ENCODE assay signal across 11 mouse cellular contexts in genomic region chr11:23047252-23047651, GRCm38 (mm10).
"Had no signal": no experiment of that assay in that cellular context is flagged by ENCODE, and none has a peak within 500 bp of the region (broad histone marks: within the 10 kb centered on the region; RNA-seq: fewer than 3 reads in every experiment).

No protein-coding gene starts in this region.

- H3K9ac ChIP-seq: liver, embryonic 13.5 days; liver, postnatal 0 days; midbrain, embryonic 12.5 days; neural tube, embryonic 13.5 days had no signal

- H3K9me3 ChIP-seq: liver, embryonic 13.5 days; midbrain, embryonic 12.5 days; neural tube, embryonic 13.5 days had no signal

- H3K36me3 ChIP-seq: liver, embryonic 13.5 days; midbrain, embryonic 12.5 days; neural tube, embryonic 13.5 days had no signal

- H3K27me3 ChIP-seq: midbrain, embryonic 12.5 days had no signal

- H3K27ac ChIP-seq: kidney, postnatal 0 days; liver, embryonic 13.5 days; midbrain, embryonic 12.5 days; neural tube, embryonic 13.5 days had no signal

- DNase-seq: liver; liver, embryonic 13.5 days; liver, postnatal 0 days; retina, postnatal 1 day; right cerebral cortex, postnatal 4 days; spleen, adult 18-20 months; thymus, adult 2 months; thymus, postnatal 25 days had no signal

- H3K4me3 ChIP-seq: liver, embryonic 13.5 days; midbrain, embryonic 12.5 days had no signal

- H3K4me1 ChIP-seq: neural tube, embryonic 13.5 days had no signal
